Mouse (Mus musculus) intestine, embryonic 16.5 days (tissue): ENCODE data around the gene Gas2l1. TPM values are rescaled to one million over a fixed set of nuclear protein-coding genes. Genes with fewer than 3 reads are reported as not detected.

Experiments used
- ATAC-seq: fragments of 200-750 bp; cut with Nextera tagmentation; 2 replicates; pipeline ENCODE4 v1.8.0; 2017; ENCODE audit warnings: moderate TSS enrichment, moderate library complexity
- H3K27ac ChIP-seq: fragments of 300-500 bp; sonication (generic); 2 replicates; pipeline ENCODE4 v1.5.1; 2014; ENCODE audit warnings: mild to moderate bottlenecking, low read length
- H3K27me3 ChIP-seq: fragments of 300-500 bp; sonication (generic); replicated peaks from 2 replicates; pipeline ENCODE4 v1.6.1; 2014; ENCODE audit warnings: low read length, control low read depth, mixed read lengths; ENCODE audit not compliant: control insufficient read depth, insufficient read depth
- H3K36me3 ChIP-seq: fragments of 300-500 bp; sonication (generic); 2 replicates; pipeline ENCODE4 v1.6.1; 2014; ENCODE audit warnings: low read length, control low read depth; ENCODE audit not compliant: control insufficient read depth, insufficient read depth
- H3K4me1 ChIP-seq: fragments of 300-500 bp; sonication (generic); 2 replicates; pipeline ENCODE4 v1.6.1; 2014; ENCODE audit warnings: low read length, control low read depth, mixed read lengths; ENCODE audit not compliant: control insufficient read depth, insufficient read depth
- H3K4me2 ChIP-seq: fragments of 300-500 bp; sonication (generic); 2 replicates; pipeline ENCODE4 v1.6.1; 2014; ENCODE audit warnings: low read depth, low read length, control low read depth
- H3K4me3 ChIP-seq: fragments of 300-500 bp; sonication (generic); 2 replicates; pipeline ENCODE4 v1.5.1; 2014; ENCODE audit warnings: mild to moderate bottlenecking, low read length
- H3K9ac ChIP-seq: fragments of 300-500 bp; sonication (generic); 2 replicates; pipeline ENCODE4 v1.6.1; 2014; ENCODE audit warnings: low read depth, low read length
- H3K9me3 ChIP-seq: fragments of 300-500 bp; sonication (generic); 2 replicates; pipeline ENCODE4 v1.6.1; 2016; ENCODE audit warnings: low read length, control low read depth; ENCODE audit not compliant: control insufficient read depth
- WGBS: fragments of 180-500 bp; shearing (Covaris S2); extraction: QIAGEN DNeasy Blood & Tissue Kit; methylation state at CpG from one replicate; pipeline ENCODE4 v1.1.7; 2014; 5-methylcytosine and 5-hydroxymethylcytosine counted together
- polyA plus RNA-seq: library from polyadenylated mRNA; unstranded; fragments of >200 nt; fragmentation: Nextera tagmentation; extraction: Ambion mirVana; gene quantifications from 2 replicates; pipeline ENCODE4 v1.2.1, GENCODE M21; 2015

The Gas2l1 gene
- polyA plus RNA-seq, 1 experiment from 2014 or later: 17.5 TPM

DNA sequence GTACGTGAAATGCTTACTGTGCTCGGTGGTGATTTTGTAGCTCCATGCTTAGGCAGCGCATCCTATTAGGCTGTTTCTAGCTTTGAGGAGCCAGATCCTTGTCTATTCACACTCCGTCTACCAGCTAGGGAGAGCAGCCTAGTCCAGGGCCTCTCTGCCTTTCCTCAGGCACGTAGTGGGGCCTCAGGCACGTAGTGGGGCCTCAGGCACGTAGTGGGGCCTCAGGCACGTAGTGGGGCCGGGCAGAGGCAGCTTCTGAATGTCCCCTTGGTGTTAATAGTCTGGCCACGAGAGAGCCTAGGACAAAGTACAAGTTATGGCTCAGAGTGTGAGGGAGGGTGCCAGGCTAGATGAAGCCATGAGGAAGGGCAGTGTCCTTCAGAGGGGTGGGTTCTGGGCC, 32.4 kb downstream of the Gas2l1 start:
- peaks cover 23% of the 10 kb centered on the region for H3K36me3 ChIP-seq
- WGBS: 93% methylated on average over 10 of the region's 10 CpGs
- H3K4me1 ChIP-seq: no peaks in the 10 kb centered on the region
- no peak for ATAC-seq
- no peaks in the 10 kb centered on the region for H3K27me3 ChIP-seq
- H3K27ac ChIP-seq: no peak overlapping the region
- H3K4me2 ChIP-seq: no peak overlapping the region
- no peak overlapping the region for H3K9ac ChIP-seq
- no peaks in the 10 kb centered on the region for H3K9me3 ChIP-seq
- H3K4me3 ChIP-seq: no peak overlapping the region

DNA sequence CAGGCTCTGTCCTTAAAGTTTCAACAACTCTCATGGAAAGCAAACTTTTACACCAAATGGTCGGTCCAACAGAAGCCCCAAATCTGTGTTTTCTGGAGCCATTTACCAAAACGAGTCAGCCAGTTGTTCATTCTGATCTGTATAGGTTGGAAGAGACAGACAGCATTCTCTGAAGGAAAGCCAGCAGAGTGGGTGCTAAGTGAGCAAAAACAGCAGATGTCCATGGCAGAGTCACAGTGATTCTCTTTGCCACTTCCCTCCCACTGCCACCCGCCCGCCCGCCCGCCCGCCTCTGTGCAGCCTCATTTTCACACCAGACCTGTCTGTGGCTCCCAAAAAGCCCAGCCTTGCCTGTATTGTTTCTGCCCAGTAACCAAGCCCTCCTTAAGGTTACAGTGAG, 36.9 kb downstream of the Gas2l1 start:
- no peak overlapping the region for H3K4me2 ChIP-seq
- no peak overlapping the region for H3K9ac ChIP-seq
- 94% methylated on average over 7 of the region's 7 CpGs for WGBS
- no peak overlapping the region for H3K4me3 ChIP-seq
- H3K27me3 ChIP-seq: no peaks in the 10 kb centered on the region
- H3K9me3 ChIP-seq: no peaks in the 10 kb centered on the region
- no peak for ATAC-seq
- H3K36me3 ChIP-seq: peaks cover 4% of the 10 kb centered on the region
- H3K27ac ChIP-seq: no peak overlapping the region
- no peaks in the 10 kb centered on the region for H3K4me1 ChIP-seq

DNA sequence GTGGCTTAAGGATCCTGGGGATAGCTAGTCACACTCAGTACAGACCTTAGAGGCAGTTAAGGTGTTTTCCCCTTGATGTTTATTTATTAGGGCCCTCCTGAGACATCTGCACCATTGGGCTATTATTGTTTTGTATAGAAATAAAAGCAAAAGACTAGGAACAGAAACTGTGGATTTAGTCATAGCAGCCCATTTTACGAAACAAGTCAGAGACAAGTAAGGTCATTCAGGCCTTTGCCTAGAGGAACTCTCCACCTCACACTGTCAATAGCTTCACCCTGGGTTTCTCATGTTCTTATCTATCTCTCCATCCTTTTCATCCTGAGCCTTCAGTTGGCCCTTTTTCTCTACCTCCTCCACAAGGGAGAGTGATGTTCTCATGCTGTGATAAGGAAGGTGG, 40.0 kb downstream of the Gas2l1 start:
- no peak overlapping the region for H3K27ac ChIP-seq

DNA sequence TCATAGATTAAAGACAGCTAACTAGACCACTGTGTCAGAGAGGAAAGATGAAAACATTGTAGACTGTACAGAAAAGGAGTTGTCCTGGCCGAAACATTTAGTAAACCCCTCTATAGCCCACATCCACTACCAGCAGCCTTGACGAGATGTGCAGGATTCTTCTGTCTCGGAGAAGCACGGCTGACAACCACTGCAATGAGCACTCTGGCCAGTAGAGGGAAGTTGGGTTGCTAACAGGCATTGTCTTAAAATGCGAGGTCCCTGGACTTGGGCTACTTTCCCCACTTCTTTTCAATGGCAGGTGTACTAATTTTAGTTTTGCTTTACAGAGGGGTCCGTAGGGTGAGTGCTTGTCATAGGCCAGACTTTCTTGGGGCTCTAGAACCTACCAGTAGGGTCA, 47.6 kb downstream of the Gas2l1 start:
- Histone ChIP-seq H3K4me3 (no peak overlapping the region), H3K27ac (no peak overlapping the region), H3K4me1 (no peaks in the 10 kb centered on the region), H3K9me3 (no peaks in the 10 kb centered on the region), H3K36me3 (peaks cover 13% of the 10 kb centered on the region), H3K27me3 (no peaks in the 10 kb centered on the region), H3K9ac (no peak overlapping the region), H3K4me2 (no peak overlapping the region)
- 60% methylated on average over 6 of the region's 6 CpGs for WGBS
- no peak for ATAC-seq

More for the DNA sequence above, 40.0 kb downstream of the Gas2l1 start:
- WGBS: 100% methylated on average over 1 of the region's 1 CpGs
- H3K36me3 ChIP-seq: no peaks in the 10 kb centered on the region; the same call in none of the 2 replicates
- H3K27me3 ChIP-seq: no peaks in the 10 kb centered on the region
- no peak for ATAC-seq
- no peak overlapping the region for H3K4me2 ChIP-seq
- no peaks in the 10 kb centered on the region for H3K9me3 ChIP-seq
- H3K9ac ChIP-seq: no peak overlapping the region
- H3K4me1 ChIP-seq: no peaks in the 10 kb centered on the region
- no peak overlapping the region for H3K4me3 ChIP-seq

DNA sequence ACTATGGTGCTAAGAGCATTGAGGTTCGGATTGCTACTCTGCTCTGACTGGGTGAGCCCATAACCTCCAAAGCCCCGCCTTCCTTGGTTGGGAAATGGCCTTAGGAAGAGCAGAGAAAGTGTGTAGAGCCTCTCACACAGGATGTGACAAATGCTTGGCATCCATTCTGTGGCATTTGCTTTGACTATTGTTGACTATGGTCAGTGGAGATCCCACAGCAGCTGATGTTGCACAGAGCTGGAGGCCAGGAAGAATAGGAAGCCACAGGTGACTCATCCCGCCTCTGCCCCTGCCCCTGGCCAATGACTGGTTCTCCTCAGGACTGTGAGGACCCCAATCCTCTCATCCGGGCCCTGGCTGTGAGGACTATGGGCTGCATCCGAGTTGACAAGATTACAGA, 48.8 kb downstream of the Gas2l1 start:
- no peaks in the 10 kb centered on the region for H3K4me1 ChIP-seq
- no peak for ATAC-seq
- peaks cover 18% of the 10 kb centered on the region for H3K36me3 ChIP-seq
- H3K9me3 ChIP-seq: no peaks in the 10 kb centered on the region
- H3K9ac ChIP-seq: no peak overlapping the region
- H3K27me3 ChIP-seq: no peaks in the 10 kb centered on the region
- no peak overlapping the region for H3K4me2 ChIP-seq
- no peak overlapping the region for H3K4me3 ChIP-seq
- H3K27ac ChIP-seq: no peak overlapping the region
- WGBS: 85% methylated on average over 5 of the region's 5 CpGs

DNA sequence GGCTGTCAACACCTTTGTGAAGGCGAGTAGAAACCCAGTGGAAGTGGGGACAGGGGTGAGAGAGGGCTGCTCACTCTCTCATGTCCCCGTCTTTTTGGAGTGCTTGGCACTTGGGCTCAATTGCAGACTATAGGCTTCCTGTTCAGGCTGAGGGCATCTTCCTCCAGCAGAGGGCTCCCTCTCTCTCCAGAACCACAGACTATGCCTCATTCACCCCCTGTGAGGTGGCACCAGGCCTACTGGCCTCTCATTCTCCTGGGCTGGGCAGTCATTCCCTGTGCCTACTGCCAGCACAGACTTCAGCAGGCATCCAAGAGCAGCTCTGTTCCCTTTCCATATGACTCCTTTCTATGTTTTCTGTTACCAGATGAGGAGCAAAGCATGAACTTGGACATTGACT, 49.4 kb downstream of the Gas2l1 start:
- Histone ChIP-seq H3K4me3 (no peak overlapping the region), H3K4me2 (no peak overlapping the region), H3K4me1 (no peaks in the 10 kb centered on the region), H3K27ac (no peak overlapping the region), H3K36me3 (peaks cover 18% of the 10 kb centered on the region), H3K27me3 (no peaks in the 10 kb centered on the region), H3K9ac (no peak overlapping the region), H3K9me3 (no peaks in the 10 kb centered on the region)
- ATAC-seq: no peak
- WGBS: 49% methylated on average over 2 of the region's 2 CpGs

DNA sequence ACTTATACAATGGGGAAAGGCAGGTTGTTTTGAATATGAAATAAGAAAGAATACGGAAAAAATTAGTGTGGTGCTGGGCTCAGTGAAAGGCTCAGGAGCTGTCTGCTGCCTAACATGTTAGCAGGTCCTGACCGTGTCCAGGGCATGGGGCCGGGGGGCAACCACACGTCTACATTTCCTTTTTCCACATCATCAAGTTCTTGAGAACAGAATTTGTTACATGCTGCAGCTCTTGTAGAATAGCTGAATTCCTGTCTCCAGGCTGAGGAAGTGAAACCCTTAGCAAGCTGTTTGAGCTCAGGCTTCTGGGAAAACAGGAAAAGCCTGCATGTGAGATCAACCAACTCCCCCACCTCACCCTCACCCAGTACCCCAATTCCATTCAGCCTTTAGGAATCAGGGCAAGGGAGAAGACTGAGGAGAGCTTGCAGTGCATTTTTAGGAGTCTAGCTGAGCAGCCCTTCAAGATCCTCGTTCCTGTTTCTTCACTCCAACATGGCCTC, 52.9 kb downstream of the Gas2l1 start:
- H3K27ac ChIP-seq: no peak overlapping the region
- ATAC-seq: no peak
- no peak overlapping the region for H3K9ac ChIP-seq
- 82% methylated on average over 5 of the region's 5 CpGs for WGBS
- peaks cover 11% of the 10 kb centered on the region; the same call in 1 of the 2 replicates for H3K36me3 ChIP-seq
- H3K4me2 ChIP-seq: no peak overlapping the region
- no peaks in the 10 kb centered on the region for H3K27me3 ChIP-seq
- H3K4me1 ChIP-seq: no peaks in the 10 kb centered on the region
- H3K4me3 ChIP-seq: no peak overlapping the region
- H3K9me3 ChIP-seq: no peaks in the 10 kb centered on the region

DNA sequence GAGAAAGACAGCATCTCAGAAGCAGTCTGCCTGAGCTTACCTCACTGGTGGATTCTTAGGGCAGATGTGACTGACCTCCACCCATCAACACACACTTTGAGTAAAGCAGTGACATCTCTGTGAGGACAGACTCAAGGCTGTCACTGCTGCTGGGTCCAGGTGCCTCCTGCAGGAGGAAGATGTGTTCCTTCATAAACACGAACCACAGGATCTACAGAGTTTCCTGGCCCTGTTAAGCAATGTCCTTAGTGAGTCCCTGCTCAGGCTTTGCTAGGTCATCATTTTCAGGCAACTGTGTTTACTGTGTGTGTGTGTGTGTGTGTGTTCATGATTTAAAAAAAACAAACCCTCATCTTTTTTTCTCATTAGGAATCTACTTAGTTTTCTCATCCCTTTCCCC, 53.6 kb downstream of the Gas2l1 start:
- no peak overlapping the region for H3K4me3 ChIP-seq
- H3K9ac ChIP-seq: no peak overlapping the region
- WGBS: 76% methylated on average over 1 of the region's 1 CpGs
- no peaks in the 10 kb centered on the region for H3K27me3 ChIP-seq
- H3K27ac ChIP-seq: no peak overlapping the region
- ATAC-seq: no peak
- no peaks in the 10 kb centered on the region for H3K4me1 ChIP-seq
- H3K4me2 ChIP-seq: no peak overlapping the region
- H3K36me3 ChIP-seq: peaks cover 5% of the 10 kb centered on the region; the same call in 1 of the 2 replicates
- no peaks in the 10 kb centered on the region for H3K9me3 ChIP-seq

DNA sequence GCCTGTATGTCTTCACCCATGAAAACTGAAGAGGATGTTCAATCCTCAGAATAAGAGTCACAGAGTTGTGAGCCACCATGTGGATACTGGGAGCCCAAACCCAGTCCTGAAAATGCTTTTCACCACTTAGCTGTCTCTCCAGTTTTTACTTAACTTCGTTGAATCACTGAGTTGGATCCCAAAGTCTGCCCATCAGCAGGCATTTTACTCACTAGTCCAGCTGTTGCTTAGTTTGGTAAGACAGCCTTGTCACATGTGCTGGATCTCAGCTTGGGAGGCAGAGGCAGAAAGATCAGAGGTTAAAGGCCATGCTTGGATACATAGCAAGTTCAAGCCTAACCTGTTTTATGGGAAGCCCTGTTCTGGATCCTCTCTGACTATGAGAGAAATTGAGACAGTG, 54.9 kb downstream of the Gas2l1 start:
- 0 out of 2 replicates have a peak, but pooled peaks cover 5% of the 10 kb centered on the region for H3K36me3 ChIP-seq
- no peak overlapping the region for H3K4me2 ChIP-seq
- H3K4me3 ChIP-seq: no peak overlapping the region
- no peaks in the 10 kb centered on the region for H3K9me3 ChIP-seq
- ATAC-seq: no peak
- H3K4me1 ChIP-seq: 0 out of 2 replicates have a peak, but pooled peaks cover 4% of the 10 kb centered on the region
- H3K9ac ChIP-seq: no peak overlapping the region
- no peak overlapping the region for H3K27ac ChIP-seq
- no peaks in the 10 kb centered on the region for H3K27me3 ChIP-seq
- WGBS: 89% methylated on average over 1 of the region's 1 CpGs
